In genomic region chr6:97005038-97005437, GRCm38 (mm10) we compare ENCODE assay signal across 7 mouse cellular contexts. TPM values are rescaled to one million over a fixed set of nuclear protein-coding genes. Genes with fewer than 3 reads are reported as not detected.
DNase-seq lines count a peak whose midpoint lies in the region; ATAC-seq and TF ChIP-seq lines count a peak whose summit lies in the region.

No protein-coding gene starts in this region.

- no peaks in the 10 kb centered on the region for H3K9me3 ChIP-seq in hindbrain, embryonic 10.5 days
- no peaks in the 10 kb centered on the region for H3K9me3 ChIP-seq in hindbrain, embryonic 16.5 days (ENCODE audit: control insufficient read depth, low read length)
- peaks cover 22% of the 10 kb centered on the region for H3K9me3 ChIP-seq in E14TG2a.4 (ENCODE audit: low read length)
- no peaks in the 10 kb centered on the region for H3K9me3 ChIP-seq in liver, embryonic 14.5 days (ENCODE audit: control insufficient read depth, low read length)

- peak; percentile 85 for TF ChIP-seq CTCF in E14TG2a.4 (conservative IDR thresholded peaks at IDR 0.05; ENCODE audit: low read length)
- peak; percentile 64 for TF ChIP-seq CTCF in liver, embryonic 14.5 days (IDR thresholded peaks at IDR 0.05; ENCODE audit: low read depth)

- no peaks in the 10 kb centered on the region for H3K36me3 ChIP-seq in hindbrain, embryonic 10.5 days
- no peaks in the 10 kb centered on the region for H3K36me3 ChIP-seq in hindbrain, embryonic 16.5 days (ENCODE audit: control insufficient read depth, insufficient read depth, low read length)
- H3K36me3 ChIP-seq in E14TG2a.4 (ENCODE audit: insufficient read depth, low read length) = no peaks in the 10 kb centered on the region
- no peaks in the 10 kb centered on the region for H3K36me3 ChIP-seq in liver, embryonic 14.5 days (replicated peaks; ENCODE audit: control insufficient read depth, insufficient read depth, low read depth)

- intact Hi-C loops in heart, postnatal 10 days (cut with DNase I) = loop anchor here (5.0 to 10.0 kb wide), 3 partner anchors 1520 to 1950 kb away; no protein-coding TSS in a partner anchor

- no peak for ATAC-seq in hindbrain, embryonic 16.5 days
- ATAC-seq in activated CD4-positive, CD25-positive, alpha-beta regulatory T cell, adult 4 months = peak; percentile 40
- ATAC-seq in liver, embryonic 14.5 days (ENCODE audit: insufficient read depth) = no peak

- H3K27ac ChIP-seq in hindbrain, embryonic 10.5 days = no peak overlapping the region
- H3K27ac ChIP-seq in hindbrain, embryonic 16.5 days (ENCODE audit: low read depth, low read length) = no peak overlapping the region
- H3K27ac ChIP-seq in liver, embryonic 14.5 days = no peak overlapping the region

- 27% methylated on average over 11 of the region's 11 CpGs for WGBS in hindbrain, embryonic 10.5 days
- 22% methylated on average over 11 of the region's 11 CpGs for WGBS in hindbrain, embryonic 16.5 days
- WGBS in liver, embryonic 14.5 days (ENCODE audit: insufficient replicate concordance) = 19% methylated on average over 11 of the region's 11 CpGs

- 0 out of 2 replicates have a peak, but pooled peaks cover 6% of the 10 kb centered on the region for H3K4me1 ChIP-seq in hindbrain, embryonic 10.5 days (replicated peaks)
- H3K4me1 ChIP-seq in hindbrain, embryonic 16.5 days (ENCODE audit: control insufficient read depth, insufficient read depth, low read depth, low read length) = no peaks in the 10 kb centered on the region
- H3K4me1 ChIP-seq in E14TG2a.4 (replicated peaks; ENCODE audit: low read depth, low read length) = no peaks in the 10 kb centered on the region
- no peaks in the 10 kb centered on the region for H3K4me1 ChIP-seq in liver, embryonic 14.5 days (replicated peaks; ENCODE audit: control insufficient read depth in 2 of 2, insufficient read depth in 2 of 2, low read length in 1 of 2)

- peaks cover 7% of the 10 kb centered on the region for H3K27me3 ChIP-seq in hindbrain, embryonic 10.5 days (ENCODE audit: insufficient read depth, poor library complexity, severe bottlenecking)
- no peaks in the 10 kb centered on the region; the same call in 1 of the 2 replicates for H3K27me3 ChIP-seq in hindbrain, embryonic 16.5 days (replicated peaks; ENCODE audit: control insufficient read depth, insufficient read depth, low read length)
- H3K27me3 ChIP-seq in E14TG2a.4 (ENCODE audit: insufficient read depth, low read length) = no peaks in the 10 kb centered on the region
- no peaks in the 10 kb centered on the region; the same call in 1 of the 2 replicates for H3K27me3 ChIP-seq in liver, embryonic 14.5 days (ENCODE audit: control insufficient read depth, insufficient read depth, low read length)

- TF ChIP-seq EP300 in liver, embryonic 14.5 days (IDR thresholded peaks at IDR 0.05; ENCODE audit: low read depth) = no peak

- peak; percentile 16 for DNase-seq in hindbrain, embryonic 10.5 days (ENCODE audit: low spot score)
- DNase-seq in heart, postnatal 10 days = peak; percentile 25 to 49
- DNase-seq in liver, embryonic 14.5 days (ENCODE audit: low read depth in 3 of 3, low spot score in 3 of 3) = no peak
- peak; percentile 15 for DNase-seq in testis, postnatal 14 days (ENCODE audit: low spot score)

- no peak overlapping the region for H3K9ac ChIP-seq in hindbrain, embryonic 16.5 days (ENCODE audit: low read depth, low read length)
- no peak overlapping the region for H3K9ac ChIP-seq in liver, embryonic 14.5 days (replicated peaks)

- no peak overlapping the region for H3K4me2 ChIP-seq in hindbrain, embryonic 16.5 days (ENCODE audit: low read length)
- no peak overlapping the region for H3K4me2 ChIP-seq in liver, embryonic 14.5 days (ENCODE audit: low read depth)

- no peak overlapping the region for H3K4me3 ChIP-seq in hindbrain, embryonic 10.5 days
- H3K4me3 ChIP-seq in hindbrain, embryonic 16.5 days (ENCODE audit: low read length) = no peak overlapping the region
- no peak overlapping the region for H3K4me3 ChIP-seq in E14TG2a.4 (replicated peaks; ENCODE audit: low read length)
- no peak overlapping the region for H3K4me3 ChIP-seq in liver, embryonic 14.5 days (ENCODE audit: insufficient read depth in 1 of 2, low read depth in 2 of 2, low read length in 2 of 2)

RNA-seq across cellular contexts. Expression of gene Fam19a4, which starts 55.2 kb away (rescaled TPM):
- polyA plus RNA-seq in hindbrain, embryonic 10.5 days (2016; fragmentation: Nextera tagmentation; extraction: Ambion mirVana) = 3.7 and 5.7 TPM in 2 replicates
- 3.2 and 3.4 TPM in 2 replicates for polyA plus RNA-seq in hindbrain, embryonic 16.5 days (2015; fragmentation: Nextera tagmentation; extraction: Ambion mirVana)
- polyA plus RNA-seq in activated CD4-positive, CD25-positive, alpha-beta regulatory T cell, adult 4 months (2017; shearing (Covaris generic)) = under 1 TPM in 1 of 2 experiments, not detected in 1; 0.17 TPM
- not detected for total RNA-seq in heart, postnatal 10 days (2021)
- not detected in 2 replicates for polyA plus RNA-seq in liver, embryonic 14.5 days (2012; rRNA removed)
- 0.04 TPM in 1 of 2 replicates, not detected in the other for polyA plus RNA-seq in liver, embryonic 14.5 days (2014; fragmentation: Nextera tagmentation; extraction: Ambion mirVana)

Comparison
In these comparisons a context has a peak if more than half of its experiments do, and no peak if none do; other contexts are left out.
1. DNase-seq: peak in hindbrain, embryonic 10.5 days (single experiment), heart, postnatal 10 days (2 of 2) and testis, postnatal 14 days (single experiment); none in liver, embryonic 14.5 days (0 of 3).